Mouse (Mus musculus) stomach, postnatal 0 days (tissue): ENCODE data around the gene Kalrn. TPM values are rescaled to one million over a fixed set of nuclear protein-coding genes. Genes with fewer than 3 reads are reported as not detected.

Source experiments
- ATAC-seq: fragments of 200-750 bp; cut with Nextera tagmentation; 2 replicates; pipeline ENCODE4 v1.8.0; 2017; ENCODE audit not compliant: low FRiP score, low TSS enrichment
- DNase-seq: peaks from one replicate; pipeline ENCODE4 v3.0.0-alpha.2; 2016; ENCODE audit warnings: low spot score
- H3K27ac ChIP-seq: fragments of 300-500 bp; sonication (generic); replicated peaks from 2 replicates; pipeline ENCODE4 v1.5.1; 2014; ENCODE audit warnings: mild to moderate bottlenecking, control low read depth
- H3K27me3 ChIP-seq: fragments of 300-500 bp; sonication (generic); 2 replicates; pipeline ENCODE4 v1.6.1; 2014; ENCODE audit warnings: low read length; ENCODE audit not compliant: control insufficient read depth, insufficient read depth
- H3K36me3 ChIP-seq: fragments of 300-500 bp; sonication (generic); 2 replicates; pipeline ENCODE4 v1.6.1; 2014; ENCODE audit warnings: low read length, mixed read lengths; ENCODE audit not compliant: control insufficient read depth, insufficient read depth
- H3K4me1 ChIP-seq: fragments of 300-500 bp; sonication (generic); replicated peaks from 2 replicates; pipeline ENCODE4 v1.6.1; 2014; ENCODE audit warnings: antibody characterized with exemption; ENCODE audit not compliant: control insufficient read depth, insufficient read depth
- H3K4me2 ChIP-seq: fragments of 300-500 bp; sonication (generic); replicated peaks from 2 replicates; pipeline ENCODE4 v1.6.1; 2014; ENCODE audit warnings: low read depth, mild to moderate bottlenecking, control low read depth, moderate library complexity
- H3K4me3 ChIP-seq: fragments of 300-500 bp; sonication (generic); 2 replicates; pipeline ENCODE4 v1.5.1; 2014; ENCODE audit warnings: low read depth, low read length, control low read depth
- H3K9ac ChIP-seq: fragments of 300-500 bp; sonication (generic); 2 replicates; pipeline ENCODE4 v1.6.1; 2014; ENCODE audit warnings: mild to moderate bottlenecking, low read length, control low read depth, mixed read lengths
- H3K9me3 ChIP-seq: fragments of 300-500 bp; sonication (generic); 2 replicates; pipeline ENCODE4 v1.6.1; 2016; ENCODE audit warnings: low read length; ENCODE audit not compliant: control insufficient read depth
- CTCF ChIP-seq: IDR thresholded peaks from 2 replicates; pipeline ENCODE4 v1.5.1; 2016; ENCODE audit warnings: antibody characterized with exemption, low read depth, mild to moderate bottlenecking, moderate library complexity
- EP300 ChIP-seq: optimal IDR thresholded peaks from 2 replicates; pipeline ENCODE3; 2016; ENCODE audit warnings: antibody characterized with exemption
- WGBS: fragments of 180-500 bp; shearing (Covaris S2); extraction: QIAGEN DNeasy Blood & Tissue Kit; methylation state at CpG from one replicate; pipeline ENCODE4 v1.1.7; 2014; 5-methylcytosine and 5-hydroxymethylcytosine counted together
- polyA plus RNA-seq: library from polyadenylated mRNA; unstranded; fragments of >200 nt; fragmentation: Nextera tagmentation; extraction: Ambion mirVana; gene quantifications from 2 replicates; pipeline ENCODE4 v1.2.1, GENCODE M21; 2015

Gene Kalrn
- polyA plus RNA-seq, 1 experiment from 2014 or later, result 14.4 TPM

DNA sequence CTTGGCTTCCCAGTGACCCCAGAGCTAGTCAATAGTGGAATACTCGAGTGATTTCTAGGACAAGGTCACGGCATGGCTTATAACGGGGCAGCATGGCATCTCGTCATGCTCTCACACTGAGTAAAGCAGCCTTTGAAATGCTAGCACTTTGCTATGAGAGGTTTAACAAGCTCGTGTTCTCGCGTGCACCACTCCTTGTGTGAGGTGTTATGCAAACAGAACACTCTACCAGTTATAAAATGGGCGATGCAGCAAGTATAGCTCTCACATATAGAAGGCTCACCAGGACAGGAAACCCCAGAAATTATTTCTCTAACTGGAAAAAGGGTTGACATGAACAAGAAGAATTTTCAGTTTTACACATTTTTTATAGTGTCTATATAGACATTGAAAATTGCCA, 431.7 kb downstream of the Kalrn start:
- Histone ChIP-seq H3K27me3 (no peaks in the 10 kb centered on the region), H3K4me2 (no peak overlapping the region), H3K9me3 (no peaks in the 10 kb centered on the region), H3K4me3 (no peak overlapping the region), H3K27ac (no peak overlapping the region), H3K9ac (no peak overlapping the region), H3K36me3 (no peaks in the 10 kb centered on the region), H3K4me1 (no peaks in the 10 kb centered on the region)
- TF ChIP-seq CTCF (no peak), EP300 (no peak)
- DNase-seq (no peak), ATAC-seq (no peak)
- WGBS, result 69% methylated on average over 8 of the region's 8 CpGs

DNA sequence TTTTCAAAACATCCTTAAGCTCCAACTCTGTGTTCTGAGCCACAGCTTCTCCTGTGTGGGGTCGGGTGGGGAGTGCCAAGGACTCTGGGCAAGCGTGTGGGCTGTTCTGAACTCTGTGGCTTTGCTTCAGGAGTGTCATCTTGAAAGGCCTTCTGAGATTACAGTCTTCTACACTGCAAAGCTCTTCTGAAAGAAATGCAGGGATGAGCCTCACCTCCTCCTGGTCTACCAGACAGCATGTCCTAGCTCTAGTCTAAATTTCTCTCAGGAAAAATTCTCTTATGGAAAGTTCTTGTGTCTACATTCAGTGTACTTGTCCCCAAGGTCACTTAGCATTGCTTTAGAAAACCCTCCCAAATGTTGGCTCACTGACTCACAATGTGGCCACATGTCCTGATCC, 438.3 kb downstream of the Kalrn start:
- H3K9me3 ChIP-seq, result no peaks in the 10 kb centered on the region
- no peak overlapping the region for H3K9ac ChIP-seq
- no peaks in the 10 kb centered on the region for H3K4me1 ChIP-seq
- H3K4me3 ChIP-seq, result no peak overlapping the region
- H3K27ac ChIP-seq, result no peak overlapping the region
- no peaks in the 10 kb centered on the region for H3K27me3 ChIP-seq
- no peak overlapping the region for H3K4me2 ChIP-seq
- TF ChIP-seq CTCF, result no peak
- WGBS, result 90% methylated on average over 2 of the region's 2 CpGs
- ATAC-seq, result no peak
- H3K36me3 ChIP-seq, result no peaks in the 10 kb centered on the region
- no peak for DNase-seq

GRCm38 (mm10) chr16:34134628-34135027, 438.7 kb downstream of the Kalrn start:
- Histone ChIP-seq H3K9me3 (no peaks in the 10 kb centered on the region), H3K4me3 (no peak overlapping the region), H3K27ac (no peak overlapping the region), H3K9ac (no peak overlapping the region), H3K4me2 (no peak overlapping the region), H3K36me3 (no peaks in the 10 kb centered on the region), H3K4me1 (no peaks in the 10 kb centered on the region), H3K27me3 (no peaks in the 10 kb centered on the region)
- DNase-seq (no peak), ATAC-seq (no peak)
- WGBS, result 54% methylated on average over 3 of the region's 3 CpGs
- TF ChIP-seq CTCF, result no peak
- TF ChIP-seq EP300, result no peak

DNA sequence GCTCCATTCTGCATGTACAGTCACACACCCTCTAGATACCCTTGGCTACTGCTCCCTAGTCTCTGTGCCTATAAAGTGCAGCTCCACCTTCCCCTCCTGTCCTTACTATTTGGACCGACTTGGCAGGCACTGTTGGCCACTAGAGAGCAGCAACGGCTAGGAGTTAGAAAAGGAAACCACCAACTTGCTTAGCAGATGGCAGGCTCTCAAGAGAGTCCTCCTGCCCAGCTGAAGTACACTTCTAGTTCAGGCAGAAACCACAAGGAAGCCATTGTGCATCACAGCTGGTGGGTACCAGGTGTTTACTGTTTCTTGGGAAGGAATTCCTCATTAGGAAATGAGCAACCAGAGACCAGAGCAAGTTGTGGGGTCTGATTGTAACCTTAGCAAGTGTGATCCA, 447.7 kb downstream of the Kalrn start:
- TF ChIP-seq EP300 (no peak), CTCF (peak; percentile 91)
- Histone ChIP-seq H3K4me1 (no peaks in the 10 kb centered on the region), H3K9ac (no peak overlapping the region), H3K36me3 (no peaks in the 10 kb centered on the region), H3K4me2 (no peak overlapping the region), H3K9me3 (no peaks in the 10 kb centered on the region), H3K27me3 (no peaks in the 10 kb centered on the region), H3K4me3 (no peak overlapping the region), H3K27ac (no peak overlapping the region)
- WGBS, result 2% methylated on average over 2 of the region's 2 CpGs
- peak; percentile 70 for DNase-seq
- ATAC-seq, result peak; percentile 53; the same call in 1 of the 2 replicates

DNA sequence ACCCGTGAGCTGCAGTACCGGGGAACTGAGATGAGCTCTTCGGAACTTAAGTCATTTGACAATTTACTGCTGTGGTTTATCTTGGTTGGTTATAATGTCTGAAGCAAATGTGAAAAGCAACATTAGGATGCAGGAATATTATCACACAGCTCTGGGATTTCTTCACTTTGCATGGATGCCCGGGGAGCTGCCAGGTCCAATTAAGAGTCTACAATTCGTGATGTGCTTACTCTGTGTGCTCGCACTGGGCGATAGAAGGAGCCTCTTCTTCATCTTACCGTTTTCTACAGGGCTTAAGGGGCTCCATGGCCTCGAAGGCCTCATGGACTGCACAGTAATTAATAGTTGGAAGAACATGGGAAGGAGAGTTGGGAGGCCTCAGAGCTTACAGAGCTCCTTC, 450.8 kb downstream of the Kalrn start:
- H3K9ac ChIP-seq, result no peak overlapping the region
- H3K4me3 ChIP-seq, result no peak overlapping the region
- no peaks in the 10 kb centered on the region for H3K36me3 ChIP-seq
- DNase-seq (no peak), ATAC-seq (no peak)
- H3K4me1 ChIP-seq, result no peaks in the 10 kb centered on the region
- TF ChIP-seq EP300 (no peak), CTCF (no peak)
- no peak overlapping the region for H3K4me2 ChIP-seq
- H3K9me3 ChIP-seq, result no peaks in the 10 kb centered on the region
- no peak overlapping the region for H3K27ac ChIP-seq
- 88% methylated on average over 9 of the region's 9 CpGs for WGBS
- H3K27me3 ChIP-seq, result no peaks in the 10 kb centered on the region

DNA sequence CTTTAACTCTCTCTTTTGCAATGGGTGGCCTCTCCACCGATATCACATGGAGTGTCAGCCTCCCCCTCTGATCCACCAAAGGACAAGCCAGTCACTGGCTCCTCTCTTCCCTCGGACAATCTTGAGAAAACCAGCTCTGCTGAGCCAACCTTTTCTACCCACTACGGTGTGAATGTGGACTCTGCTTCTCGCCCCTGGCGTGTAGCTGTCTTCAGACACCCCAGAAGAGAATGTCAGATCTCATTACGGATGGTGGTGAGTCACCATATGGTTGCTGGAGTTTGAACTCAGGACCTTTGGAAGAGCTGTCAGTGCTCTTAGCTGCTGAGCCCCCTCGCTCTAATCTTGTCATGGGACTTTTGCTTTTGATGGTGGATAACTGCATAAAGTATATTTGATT, 452.0 kb downstream of the Kalrn start:
- Histone ChIP-seq H3K4me1 (no peaks in the 10 kb centered on the region), H3K4me3 (no peak overlapping the region), H3K36me3 (no peaks in the 10 kb centered on the region), H3K9me3 (no peaks in the 10 kb centered on the region), H3K4me2 (no peak overlapping the region), H3K27ac (no peak overlapping the region), H3K27me3 (no peaks in the 10 kb centered on the region), H3K9ac (no peak overlapping the region)
- TF ChIP-seq CTCF, result no peak
- no peak for TF ChIP-seq EP300
- no peak for ATAC-seq
- WGBS, result 79% methylated on average over 7 of the region's 7 CpGs
- no peak for DNase-seq
